Mouse (Mus musculus) frontal cortex, postnatal 36 days (tissue): ENCODE data around the gene Gm3183.
"Not testable (repeated sequence)": the region's sequence is repeated elsewhere in the genome, so short reads cannot be mapped to it uniquely, and the experiment has no call there.

ENCODE experiments used
- DNase-seq, 2 experiments: peaks; one replicate each; pipeline ENCODE4 v3.0.0; 2022; ENCODE audit warnings: low spot score in 2 of 2

Gm3183 gene

DNA sequence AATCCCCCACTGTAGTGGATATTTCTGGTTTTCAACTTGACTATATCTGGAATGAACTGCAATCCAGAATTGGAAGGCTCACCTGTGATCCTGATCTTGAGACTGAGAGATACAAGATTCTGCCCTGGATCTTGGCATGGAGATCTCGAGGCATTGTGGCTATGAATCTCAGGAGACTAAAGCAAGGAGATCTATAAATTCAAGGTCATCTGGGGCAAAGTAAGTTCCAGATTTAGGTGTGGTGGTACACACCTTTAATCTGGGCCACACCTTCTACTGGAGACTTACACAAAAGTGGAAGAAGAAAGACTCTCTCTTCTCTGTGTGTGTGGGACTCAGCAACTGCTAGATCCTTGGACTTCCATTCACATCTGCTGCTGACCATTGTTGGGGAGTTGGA lies at the start of gene Gm3183:
Gene Gm3183 (plus strand): TSS at position 301 of the 400 bp plus-strand sequence.
- not testable (repeated sequence) for DNase-seq
